Mouse (Mus musculus) heart, postnatal 0 days (tissue): Measurements from ENCODE around the gene Stx8.

Experiments
- CTCF ChIP-seq: IDR thresholded peaks from 2 replicates; pipeline ENCODE4 v1.5.1; 2016; ENCODE audit warnings: antibody characterized with exemption, control low read depth, low read depth
- EP300 ChIP-seq: IDR thresholded peaks from 2 replicates; pipeline ENCODE4 v1.6.1; 2016; ENCODE audit warnings: antibody characterized with exemption, low read depth

DNA sequence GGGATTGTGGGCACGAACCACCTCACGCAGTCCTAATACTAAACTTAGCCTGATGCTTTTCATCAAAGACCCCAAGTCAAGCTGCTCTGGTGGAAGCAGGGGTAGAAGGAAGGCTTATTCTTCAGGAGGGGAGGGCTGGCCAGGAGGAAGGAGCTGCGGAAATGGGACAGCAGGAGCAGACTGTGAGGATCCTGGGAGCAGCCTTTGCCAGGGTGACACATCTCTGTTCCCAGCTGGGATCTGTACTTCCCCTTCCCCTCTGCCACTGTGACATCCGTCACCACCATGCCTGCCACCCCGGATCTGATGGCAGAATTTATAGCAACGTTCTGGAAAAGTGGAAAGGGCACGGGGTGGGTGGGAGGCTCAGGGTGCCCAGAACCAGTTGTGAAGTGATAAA, 168.5 kb downstream of the Stx8 start:
- no peak for TF ChIP-seq CTCF
- no peak for TF ChIP-seq EP300
